Mouse (Mus musculus) spleen, adult 18-20 months (tissue): ENCODE data around the gene Sds.

Experiments used
- DNase-seq, 2 experiments: peaks; one replicate each; pipeline ENCODE4 v3.0.0; 2022; ENCODE audit warnings: mixed read lengths in 2 of 2

Sds gene

GRCm38 (mm10) chr5:120517552-120517951 lies 41.2 kb downstream of the Sds start:
- DNase-seq: no peak

GRCm38 (mm10) chr5:120522649-120523048 lies 46.3 kb downstream of the Sds start:
- peak in 1 of 2 experiments; percentile 49 for DNase-seq

GRCm38 (mm10) chr5:120524736-120525135 lies 48.4 kb downstream of the Sds start:
- DNase-seq: no peak

- no peak for DNase-seq
Measured at GRCm38 (mm10) chr5:120525737-120526136, 49.4 kb downstream of the Sds start.

DNA sequence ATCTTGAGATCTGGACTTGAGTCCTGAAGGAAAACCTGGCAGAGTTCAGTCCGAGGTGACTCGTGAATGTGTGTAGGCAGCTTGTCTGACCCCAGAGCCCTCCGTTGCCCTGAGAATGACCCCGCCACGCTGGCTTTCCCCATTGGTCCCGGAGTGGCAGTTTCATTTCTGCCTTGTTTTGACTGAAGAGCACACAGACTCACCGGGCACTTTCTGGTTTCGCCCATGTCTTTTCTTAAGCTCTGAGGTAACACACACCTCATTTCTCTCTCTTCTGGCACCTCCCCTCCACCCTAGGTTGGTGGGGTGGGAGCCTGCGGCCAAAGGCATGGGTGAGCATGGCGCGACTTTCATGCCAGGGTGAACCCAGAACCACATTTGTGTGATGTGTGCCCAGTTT lies 50.0 kb downstream of the Sds start:
- no peak for DNase-seq

DNA sequence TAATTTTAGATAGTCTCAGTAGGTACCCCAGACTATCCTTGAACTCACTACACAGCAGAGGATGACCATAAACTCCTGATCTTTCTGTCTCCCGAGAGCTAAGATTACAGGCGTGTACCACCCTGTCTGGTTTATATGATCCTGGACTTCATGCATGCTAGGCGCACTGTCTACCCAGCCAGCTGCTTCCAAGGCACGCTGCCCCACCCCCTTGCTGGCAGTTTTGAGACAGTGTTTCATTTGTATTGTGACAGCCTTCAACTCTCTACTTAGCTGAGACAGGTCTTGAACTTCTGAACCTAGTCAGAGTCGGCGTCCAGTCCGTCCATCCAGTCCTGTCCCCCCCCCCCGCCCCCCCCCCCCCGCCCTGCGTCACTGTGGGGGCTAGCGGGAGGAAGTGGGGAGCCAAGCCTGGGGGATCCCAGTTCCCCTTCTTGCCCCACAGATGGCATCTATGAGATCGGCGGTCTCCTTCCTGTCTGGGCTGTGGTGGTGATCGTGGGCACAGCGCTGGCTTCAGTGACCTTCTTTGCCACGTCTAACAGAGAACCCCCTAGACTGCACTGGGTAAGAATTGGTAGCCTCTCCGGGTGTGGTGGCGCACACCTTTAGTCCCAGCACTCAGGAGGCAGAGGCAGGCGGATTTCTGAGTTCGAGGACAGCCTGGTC lies 51.1 kb downstream of the Sds start:
- DNase-seq: no peak

DNA sequence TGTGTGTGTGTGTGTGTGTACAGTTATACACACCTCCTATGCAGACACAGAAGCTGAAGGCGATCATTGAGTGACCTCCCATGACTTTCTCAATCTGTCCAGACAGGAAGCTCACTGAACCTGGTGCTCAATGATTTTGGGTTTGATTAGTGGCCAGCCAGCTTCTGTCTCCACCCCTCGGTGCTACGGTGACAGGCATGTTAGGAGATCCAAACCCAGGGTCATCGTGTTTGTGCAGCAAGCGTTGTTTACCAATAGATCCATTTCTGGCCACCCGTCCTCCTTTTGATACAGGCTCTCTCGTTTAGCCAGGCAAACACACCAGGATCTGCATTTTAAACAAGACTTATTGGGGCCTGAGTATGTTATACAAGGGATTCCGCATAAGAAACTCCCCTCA lies 55.3 kb downstream of the Sds start:
- no peak for DNase-seq
